Mouse (Mus musculus): ENCODE measurements around the gene St7. TPM values are rescaled to one million over a fixed set of nuclear protein-coding genes. Genes with fewer than 3 reads are reported as not detected.

The St7 gene
- total and polyA plus RNA-seq, 2 experiments from 2014 or later = 35.8 to 71.7 TPM

DNA sequence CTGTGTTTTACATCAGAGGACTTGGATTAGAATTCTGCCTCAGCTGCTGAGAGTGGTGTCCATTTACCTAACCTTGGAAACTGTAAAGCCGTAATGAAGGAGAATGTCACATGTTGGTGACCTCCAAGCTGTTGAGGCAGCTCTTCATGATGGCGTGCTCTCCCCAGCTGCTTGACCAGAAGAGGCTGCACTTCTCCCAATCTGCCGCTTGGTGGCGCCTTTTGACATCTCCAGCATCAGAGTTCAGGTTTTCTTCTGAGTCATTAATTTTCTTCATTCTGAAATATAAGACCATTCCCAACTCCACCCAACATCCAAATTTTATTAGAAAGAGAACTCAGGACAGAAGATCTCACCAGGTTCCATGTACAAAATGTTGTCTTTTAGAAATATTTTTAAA, 232.5 kb downstream of the St7 start:
- peak; percentile 68 for TF ChIP-seq CTCF (IDR thresholded peaks at IDR 0.05; ENCODE audit: low read depth)
- H3K4me3 ChIP-seq (ENCODE audit: low read length) = no peak overlapping the region
- peak; percentile 51 for DNase-seq (ENCODE audit: low spot score)
- H3K9me3 ChIP-seq (ENCODE audit: low read length) = no peaks in the 10 kb centered on the region
- H3K4me2 ChIP-seq (ENCODE audit: low read depth, low read length) = no peak overlapping the region
- no peak overlapping the region for H3K27ac ChIP-seq
- no peak for ATAC-seq
- H3K36me3 ChIP-seq (ENCODE audit: insufficient read depth, low read length) = no peaks in the 10 kb centered on the region
- H3K9ac ChIP-seq (replicated peaks; ENCODE audit: low read length) = no peak overlapping the region
- no peaks in the 10 kb centered on the region for H3K4me1 ChIP-seq (ENCODE audit: insufficient read depth, low read length)
- 46% methylated on average over 4 of the region's 4 CpGs for WGBS
- no peaks in the 10 kb centered on the region for H3K27me3 ChIP-seq (ENCODE audit: insufficient read depth, low read length)

DNA sequence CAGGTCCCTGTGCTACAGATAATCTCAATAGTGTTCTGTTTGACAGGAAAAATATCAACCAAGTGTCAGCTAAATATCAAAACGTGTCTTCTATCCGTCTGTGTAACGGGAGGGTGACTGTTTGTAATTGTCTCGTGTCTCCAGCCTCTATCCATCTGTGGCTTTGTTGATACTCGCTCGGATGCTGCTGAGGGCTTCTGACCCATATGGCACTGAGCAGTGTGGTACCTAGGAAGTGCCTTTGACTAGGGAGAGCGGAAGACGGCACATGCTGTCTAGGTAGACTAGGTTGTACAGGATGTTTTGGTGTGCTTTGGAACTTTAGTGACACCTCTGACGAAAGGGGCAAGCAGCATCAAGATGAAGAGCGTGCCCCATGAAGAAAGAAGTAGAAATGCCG, 235.0 kb downstream of the St7 start:
- Histone ChIP-seq H3K27ac (no peak overlapping the region), H3K4me3 (ENCODE audit: low read length) (no peak overlapping the region), H3K36me3 (ENCODE audit: insufficient read depth, low read length) (no peaks in the 10 kb centered on the region; the same call in 1 of the 2 replicates), H3K4me1 (ENCODE audit: insufficient read depth, low read length) (no peaks in the 10 kb centered on the region), H3K9ac (replicated peaks; ENCODE audit: low read length) (no peak overlapping the region), H3K9me3 (ENCODE audit: low read length) (no peaks in the 10 kb centered on the region), H3K27me3 (ENCODE audit: insufficient read depth, low read length) (no peaks in the 10 kb centered on the region), H3K4me2 (ENCODE audit: low read depth, low read length) (no peak overlapping the region)
- WGBS = 73% methylated on average over 11 of the region's 11 CpGs
- no peak for ATAC-seq
- TF ChIP-seq CTCF (IDR thresholded peaks at IDR 0.05; ENCODE audit: low read depth) = no peak
- no peak for DNase-seq (ENCODE audit: low spot score)

DNA sequence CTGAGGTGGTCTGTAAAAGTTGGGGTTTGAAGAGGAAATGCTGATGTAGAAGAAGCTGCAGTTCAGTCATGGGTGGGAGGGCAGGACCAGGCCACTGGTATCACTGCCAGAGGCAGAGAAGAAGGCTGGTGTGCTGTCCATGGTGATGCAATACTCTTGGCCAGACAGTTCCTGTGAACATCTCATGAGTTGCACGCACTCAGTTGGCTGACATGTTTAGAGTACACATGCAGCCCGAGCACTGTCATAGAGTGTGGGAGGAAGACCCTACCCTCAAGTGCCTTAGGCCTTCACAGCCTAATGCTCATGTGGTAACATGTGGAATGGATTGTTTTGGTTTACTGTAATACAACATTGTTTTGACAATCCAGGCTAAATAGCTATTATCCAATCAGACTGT, 238.5 kb downstream of the St7 start:
- Histone ChIP-seq H3K9me3 (ENCODE audit: low read length) (no peaks in the 10 kb centered on the region), H3K27ac (no peak overlapping the region), H3K4me3 (ENCODE audit: low read length) (no peak overlapping the region), H3K4me2 (ENCODE audit: low read depth, low read length) (no peak overlapping the region), H3K27me3 (ENCODE audit: insufficient read depth, low read length) (no peaks in the 10 kb centered on the region), H3K36me3 (ENCODE audit: insufficient read depth, low read length) (peaks cover 17% of the 10 kb centered on the region; the same call in 1 of the 2 replicates), H3K9ac (replicated peaks; ENCODE audit: low read length) (no peak overlapping the region), H3K4me1 (ENCODE audit: insufficient read depth, low read length) (no peaks in the 10 kb centered on the region)
- WGBS = 94% methylated on average over 2 of the region's 2 CpGs
- no peak for DNase-seq (ENCODE audit: low spot score)
- no peak for TF ChIP-seq CTCF (IDR thresholded peaks at IDR 0.05; ENCODE audit: low read depth)
- ATAC-seq = no peak

DNA sequence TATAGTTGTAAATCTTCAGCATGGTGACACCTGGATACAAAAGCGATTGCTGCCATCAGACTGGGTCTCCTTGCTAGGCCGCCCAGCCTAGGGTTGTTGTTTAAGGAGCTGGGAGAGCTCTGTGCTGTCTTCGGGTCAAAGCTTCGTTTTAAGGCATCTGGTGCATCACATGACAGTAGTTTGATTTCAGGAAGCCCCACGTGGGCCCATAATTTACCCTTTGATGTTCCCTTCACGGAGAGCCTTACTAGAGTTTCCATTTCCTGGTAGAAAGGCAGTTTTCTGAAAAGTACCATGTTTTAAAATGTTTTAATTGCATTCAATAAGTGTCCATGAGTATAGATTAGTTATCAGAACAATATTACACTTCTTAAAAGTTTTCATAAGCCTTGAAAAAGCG, 239.1 kb downstream of the St7 start:
- H3K27ac ChIP-seq = no peak overlapping the region
- peaks cover 17% of the 10 kb centered on the region; the same call in 1 of the 2 replicates for H3K36me3 ChIP-seq (ENCODE audit: insufficient read depth, low read length)
- H3K4me3 ChIP-seq (ENCODE audit: low read length) = no peak overlapping the region
- no peaks in the 10 kb centered on the region for H3K9me3 ChIP-seq (ENCODE audit: low read length)
- H3K4me2 ChIP-seq (ENCODE audit: low read depth, low read length) = no peak overlapping the region
- no peaks in the 10 kb centered on the region for H3K4me1 ChIP-seq (ENCODE audit: insufficient read depth, low read length)
- H3K9ac ChIP-seq (replicated peaks; ENCODE audit: low read length) = no peak overlapping the region
- no peak for ATAC-seq
- no peak for TF ChIP-seq CTCF (IDR thresholded peaks at IDR 0.05; ENCODE audit: low read depth)
- DNase-seq (ENCODE audit: low spot score) = no peak
- 87% methylated on average over 7 of the region's 7 CpGs for WGBS
- H3K27me3 ChIP-seq (ENCODE audit: insufficient read depth, low read length) = no peaks in the 10 kb centered on the region

DNA sequence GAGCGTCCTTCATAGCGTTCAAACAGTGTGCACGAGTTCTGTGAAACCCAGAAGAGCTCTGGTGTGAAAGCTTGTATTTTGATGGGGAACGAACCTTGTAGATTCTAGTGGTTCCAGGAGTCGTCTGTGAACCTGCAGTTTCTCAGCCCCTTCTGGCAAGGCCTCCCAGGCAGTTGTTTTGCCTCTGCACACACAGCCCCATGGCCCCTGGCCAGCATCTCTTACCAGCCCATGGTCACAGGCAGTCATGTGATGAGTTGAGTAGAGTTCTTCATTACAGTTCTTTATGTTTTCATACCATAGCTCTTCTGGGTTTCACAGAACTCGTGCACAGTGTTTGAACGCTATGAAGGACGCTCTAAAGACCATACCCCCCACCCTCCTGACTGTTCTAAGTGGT, 240.1 kb downstream of the St7 start:
- no peak for TF ChIP-seq CTCF (IDR thresholded peaks at IDR 0.05; ENCODE audit: low read depth)
- Histone ChIP-seq H3K4me1 (ENCODE audit: insufficient read depth, low read length) (no peaks in the 10 kb centered on the region), H3K36me3 (ENCODE audit: insufficient read depth, low read length) (peaks cover 17% of the 10 kb centered on the region; the same call in 1 of the 2 replicates), H3K27ac (no peak overlapping the region), H3K27me3 (ENCODE audit: insufficient read depth, low read length) (no peaks in the 10 kb centered on the region), H3K4me3 (ENCODE audit: low read length) (no peak overlapping the region), H3K4me2 (ENCODE audit: low read depth, low read length) (no peak overlapping the region), H3K9me3 (ENCODE audit: low read length) (no peaks in the 10 kb centered on the region), H3K9ac (replicated peaks; ENCODE audit: low read length) (no peak overlapping the region)
- 92% methylated on average over 8 of the region's 8 CpGs for WGBS
- DNase-seq (ENCODE audit: low spot score) (no peak), ATAC-seq (no peak)

DNA sequence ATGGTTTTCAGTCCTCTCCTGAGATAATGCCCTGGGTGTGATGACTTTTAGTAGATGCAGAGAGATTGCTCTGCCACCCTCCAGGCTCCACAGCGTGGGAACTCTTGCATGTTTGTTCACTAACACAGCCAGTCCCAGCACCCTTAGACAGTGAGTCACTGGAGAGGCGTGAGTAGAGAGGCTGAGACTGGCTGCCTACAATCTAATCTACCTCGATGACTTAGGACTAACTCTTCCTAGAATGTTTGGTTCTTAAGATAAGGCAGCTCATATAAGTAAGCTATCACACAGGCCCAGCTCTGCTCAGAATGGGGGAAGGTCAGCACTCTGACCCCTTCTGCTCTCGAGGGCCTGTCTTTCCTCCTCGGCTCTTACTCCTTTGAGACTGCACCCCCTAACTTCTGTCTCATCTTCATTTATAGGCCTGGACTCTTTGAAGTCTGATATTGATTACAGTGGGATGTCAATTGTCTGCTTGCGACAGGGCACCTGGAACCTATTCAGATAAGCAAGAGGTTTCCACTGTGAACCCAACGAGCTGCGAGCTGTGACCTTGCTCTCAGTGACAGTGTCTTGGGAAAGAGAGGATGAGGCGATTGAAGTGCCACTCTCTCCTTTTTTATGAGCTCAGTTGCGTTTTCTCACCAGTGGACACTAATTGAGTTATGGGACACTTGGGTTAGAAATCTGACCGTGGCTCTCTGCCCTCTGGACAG, 246.1 kb downstream of the St7 start:
- Histone ChIP-seq H3K27ac (no peak overlapping the region), H3K4me2 (ENCODE audit: low read depth, low read length) (no peak overlapping the region), H3K36me3 (ENCODE audit: insufficient read depth, low read length) (peaks cover 31% of the 10 kb centered on the region; the same call in 1 of the 2 replicates), H3K4me3 (ENCODE audit: low read length) (no peak overlapping the region), H3K9me3 (ENCODE audit: low read length) (no peaks in the 10 kb centered on the region), H3K9ac (replicated peaks; ENCODE audit: low read length) (no peak overlapping the region), H3K4me1 (ENCODE audit: insufficient read depth, low read length) (0 out of 2 replicates have a peak, but pooled peaks cover 4% of the 10 kb centered on the region), H3K27me3 (ENCODE audit: insufficient read depth, low read length) (no peaks in the 10 kb centered on the region)
- WGBS = 73% methylated on average over 11 of the region's 11 CpGs
- no peak for TF ChIP-seq CTCF (IDR thresholded peaks at IDR 0.05; ENCODE audit: low read depth)
- no peak for DNase-seq (ENCODE audit: low spot score)
- no peak for ATAC-seq

DNA sequence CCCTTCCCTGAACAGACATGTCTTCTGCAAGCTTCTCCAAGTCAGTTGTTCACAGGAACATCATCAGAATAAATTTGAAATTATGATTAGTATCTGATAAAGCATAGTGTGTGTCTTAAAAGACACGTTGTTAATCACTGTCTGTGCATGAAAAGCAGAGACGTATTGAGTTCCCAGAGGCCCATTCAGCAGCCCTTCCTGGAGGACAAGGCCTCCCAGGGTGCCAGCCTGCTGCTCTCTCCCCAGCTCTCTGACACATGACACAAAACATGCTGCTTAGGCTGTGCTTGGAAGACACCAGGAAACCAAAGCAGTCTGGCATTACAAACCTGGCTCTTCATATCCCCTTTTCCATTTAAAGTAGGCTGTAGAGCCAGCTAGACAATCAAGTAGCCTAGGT, 249.2 kb downstream of the St7 start:
- peak; percentile 46; the same call in 1 of the 2 replicates for ATAC-seq

More for the DNA sequence above, 249.2 kb downstream of the St7 start:
- Histone ChIP-seq H3K4me1 (ENCODE audit: insufficient read depth, low read length) (0 out of 2 replicates have a peak, but pooled peaks cover 4% of the 10 kb centered on the region), H3K27me3 (ENCODE audit: insufficient read depth, low read length) (no peaks in the 10 kb centered on the region), H3K27ac (no peak overlapping the region), H3K36me3 (ENCODE audit: insufficient read depth, low read length) (peaks cover 15% of the 10 kb centered on the region; the same call in 1 of the 2 replicates), H3K9ac (replicated peaks; ENCODE audit: low read length) (no peak overlapping the region), H3K4me3 (ENCODE audit: low read length) (no peak overlapping the region), H3K4me2 (ENCODE audit: low read depth, low read length) (no peak overlapping the region), H3K9me3 (ENCODE audit: low read length) (no peaks in the 10 kb centered on the region)
- peak; percentile 13 for DNase-seq (ENCODE audit: low spot score)
- 3% methylated on average over 2 of the region's 2 CpGs for WGBS
- TF ChIP-seq CTCF (IDR thresholded peaks at IDR 0.05; ENCODE audit: low read depth) = no peak
